Mouse (Mus musculus) brain, embryonic 14.5 days (tissue): ENCODE measurements around the gene Pard3b. TPM values are rescaled to one million over a fixed set of nuclear protein-coding genes. Genes with fewer than 3 reads are reported as not detected.

Source experiments
- DNase-seq: peaks from one replicate; pipeline ENCODE4 v3.0.0-alpha.2; 2011; ENCODE audit warnings: low read depth
- CTCF ChIP-seq: fragments of 200-500 bp; IDR thresholded peaks from 2 replicates; pipeline ENCODE4 v1.5.1; 2012; ENCODE audit warnings: inconsistent platforms, mild to moderate bottlenecking, moderate library complexity, borderline replicate concordance; ENCODE audit not compliant: insufficient read depth, insufficient read length; ENCODE audit errors: extremely low read depth
- POLR2A ChIP-seq: fragments of 200-500 bp; IDR thresholded peaks from 2 replicates; pipeline ENCODE4 v1.6.1; 2012; ENCODE audit warnings: mild to moderate bottlenecking, inconsistent platforms, borderline replicate concordance; ENCODE audit not compliant: poor library complexity, insufficient read depth, insufficient read length, severe bottlenecking; ENCODE audit errors: extremely low read depth
- polyA plus RNA-seq: library from polyadenylated mRNA; depleted of rRNA; stranded (reverse); fragments of >200 nt; gene quantifications from 2 replicates; pipeline ENCODE4 v1.2.3, GENCODE M21; 2012

Gene Pard3b
- polyA plus RNA-seq, 1 experiment, result 3.8 TPM

GRCm38 (mm10) chr1:62425369-62425768, 786.7 kb downstream of the Pard3b start:
- TF ChIP-seq CTCF (no peak), POLR2A (no peak)
- DNase-seq, result no peak

- DNase-seq, result no peak
- TF ChIP-seq POLR2A, result no peak
Measured at GRCm38 (mm10) chr1:62428736-62429135, 790.1 kb downstream of the Pard3b start.

GRCm38 (mm10) chr1:62429333-62430182, 790.9 kb downstream of the Pard3b start:
- peak; percentile 83 for DNase-seq
- TF ChIP-seq CTCF, result no peak
- no peak for TF ChIP-seq POLR2A

GRCm38 (mm10) chr1:62431054-62431453, 792.4 kb downstream of the Pard3b start:
- TF ChIP-seq CTCF (no peak), POLR2A (no peak)
- no peak for DNase-seq

GRCm38 (mm10) chr1:62433891-62434290, 795.3 kb downstream of the Pard3b start:
- TF ChIP-seq POLR2A (no peak), CTCF (no peak)
- no peak for DNase-seq

GRCm38 (mm10) chr1:62435844-62436243, 797.2 kb downstream of the Pard3b start:
- DNase-seq, result peak; percentile 56
- TF ChIP-seq POLR2A, result no peak
- TF ChIP-seq CTCF, result no peak

DNA sequence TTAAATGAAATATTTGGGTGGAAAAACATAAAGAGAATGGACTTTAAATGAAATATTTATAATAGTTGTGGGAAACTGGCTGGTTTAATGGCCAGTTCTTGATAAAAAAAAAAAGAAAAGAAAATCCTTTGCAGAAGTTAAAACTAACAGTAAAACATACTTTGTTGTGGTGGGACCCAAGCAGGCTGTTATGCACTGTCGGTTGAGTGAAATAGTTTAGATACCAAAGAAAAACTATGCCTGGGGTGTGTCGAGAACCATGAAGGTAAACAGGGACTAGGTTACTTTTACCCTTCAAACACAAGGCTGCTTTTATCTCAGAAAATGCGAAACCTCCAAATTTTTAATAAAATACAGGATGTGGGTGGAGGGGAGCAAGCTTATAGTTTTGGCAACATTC, 797.7 kb downstream of the Pard3b start:
- TF ChIP-seq POLR2A (no peak), CTCF (no peak)
- no peak for DNase-seq

DNA sequence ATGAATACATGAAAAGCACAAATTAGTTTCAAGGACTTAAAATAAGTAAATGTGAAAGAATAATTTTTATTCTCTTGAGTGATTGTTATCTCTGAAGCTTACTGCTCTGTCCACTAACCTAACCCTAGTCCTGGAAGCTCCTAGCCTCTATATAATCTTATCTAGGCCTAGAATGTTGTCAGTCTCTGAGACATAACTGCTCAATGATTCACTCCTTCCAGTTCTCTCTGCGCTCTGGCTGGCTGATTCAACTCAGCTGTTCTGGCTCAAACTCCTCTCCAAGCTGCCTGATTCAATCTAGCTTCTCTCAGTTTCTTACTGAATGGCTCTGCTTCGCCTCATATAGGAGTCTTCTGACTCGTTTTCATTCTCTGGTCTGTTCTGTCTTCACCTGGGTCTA, 798.9 kb downstream of the Pard3b start:
- TF ChIP-seq POLR2A (no peak), CTCF (no peak)
- DNase-seq, result no peak

- DNase-seq, result no peak
- TF ChIP-seq POLR2A, result no peak
- no peak for TF ChIP-seq CTCF
Measured at GRCm38 (mm10) chr1:62444406-62444805, 805.8 kb downstream of the Pard3b start.

- peak; percentile 73 for DNase-seq
- TF ChIP-seq CTCF (no peak), POLR2A (no peak)
Measured at GRCm38 (mm10) chr1:62446818-62447217, 808.2 kb downstream of the Pard3b start.

DNA sequence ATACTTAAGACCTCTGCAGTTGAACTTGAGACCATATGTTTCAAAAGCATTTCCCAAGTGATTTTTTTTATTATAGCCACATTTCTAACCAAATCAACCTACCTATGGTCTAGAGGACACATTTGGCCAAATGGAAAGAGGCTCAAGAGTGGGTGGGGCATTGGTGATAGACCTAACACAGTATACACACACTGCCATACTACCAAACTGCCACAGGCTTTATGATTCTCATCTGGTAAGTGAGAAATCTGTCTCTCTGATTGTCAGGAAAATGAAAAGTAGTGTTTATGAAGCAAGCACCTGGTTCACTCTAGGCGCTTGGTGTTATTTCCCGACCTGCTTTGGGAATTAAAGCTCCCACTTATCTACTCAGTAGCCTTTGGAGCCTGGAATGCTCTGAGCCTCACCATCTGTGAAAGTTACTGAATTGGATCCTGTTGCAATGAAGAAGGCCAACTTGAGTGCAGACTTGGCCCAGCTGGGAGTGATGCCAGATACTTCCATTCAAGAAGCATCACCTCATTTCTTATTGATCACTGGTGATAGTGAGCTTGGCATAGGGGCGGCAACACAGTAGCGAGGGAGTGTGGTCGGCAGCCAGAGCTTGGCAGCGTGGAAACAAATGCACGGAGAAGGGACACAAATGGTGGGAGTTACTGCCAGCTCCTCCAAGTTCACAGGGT, 810.7 kb downstream of the Pard3b start:
- TF ChIP-seq POLR2A, result no peak
- no peak for TF ChIP-seq CTCF
- DNase-seq, result peak; percentile 87

GRCm38 (mm10) chr1:62465536-62465935, 826.9 kb downstream of the Pard3b start:
- DNase-seq, result no peak
- TF ChIP-seq POLR2A (no peak), CTCF (no peak)
